Mouse (Mus musculus) ovary, postnatal 36 days (tissue): ENCODE measurements around the gene Gcnt1.

ENCODE experiments used
- DNase-seq: peaks from one replicate; pipeline ENCODE4 v3.0.0; 2022; ENCODE audit warnings: low spot score, mixed read lengths

The Gcnt1 gene

GRCm38 (mm10) chr19:17323689-17324241 is 48.9 kb downstream of the Gcnt1 start:
- no peak for DNase-seq

GRCm38 (mm10) chr19:17323006-17323688 is 49.5 kb downstream of the Gcnt1 start:
- no peak for DNase-seq

- no peak for DNase-seq
These were observed 52.9 kb downstream of the Gcnt1 start for GRCm38 (mm10) chr19:17319770-17320169.

GRCm38 (mm10) chr19:17318733-17319132 is 53.9 kb downstream of the Gcnt1 start:
- no peak for DNase-seq

- DNase-seq: no peak
These were observed 56.2 kb downstream of the Gcnt1 start for GRCm38 (mm10) chr19:17316311-17317003.

GRCm38 (mm10) chr19:17314451-17314850 is 58.2 kb downstream of the Gcnt1 start:
- no peak for DNase-seq

- DNase-seq: no peak
These were observed 58.9 kb downstream of the Gcnt1 start for GRCm38 (mm10) chr19:17313766-17314165.

GRCm38 (mm10) chr19:17312671-17313180 is 59.9 kb downstream of the Gcnt1 start:
- no peak for DNase-seq

- DNase-seq: no peak
These were observed 61.1 kb downstream of the Gcnt1 start for GRCm38 (mm10) chr19:17311501-17311900.

- DNase-seq: no peak
These were observed 61.6 kb downstream of the Gcnt1 start for GRCm38 (mm10) chr19:17311031-17311430.

- no peak for DNase-seq
These were observed 76.6 kb downstream of the Gcnt1 start for GRCm38 (mm10) chr19:17296081-17296480.

GRCm38 (mm10) chr19:17295211-17295766 is 77.4 kb downstream of the Gcnt1 start:
- no peak for DNase-seq

- DNase-seq: no peak
These were observed 78.5 kb downstream of the Gcnt1 start for GRCm38 (mm10) chr19:17294136-17294535.

GRCm38 (mm10) chr19:17289526-17289925 is 83.1 kb downstream of the Gcnt1 start:
- no peak for DNase-seq

- no peak for DNase-seq
These were observed 86.6 kb downstream of the Gcnt1 start for GRCm38 (mm10) chr19:17286004-17286403.

GRCm38 (mm10) chr19:17283317-17283716 is 89.3 kb downstream of the Gcnt1 start:
- DNase-seq: no peak

- DNase-seq: no peak
These were observed 94.1 kb downstream of the Gcnt1 start for GRCm38 (mm10) chr19:17278381-17279051.
